Mouse (Mus musculus): Measurements from ENCODE around the gene Amer3.
A peak's percentile ranks its signal among the peaks of the same experiment; 100 is the strongest.
"Not testable (repeated sequence)": the region's sequence is repeated elsewhere in the genome, so short reads cannot be mapped to it uniquely, and the experiment has no call there.

Gene Amer3

GRCm38 (mm10) chr1:34578851-34579781 lies at the start of gene Amer3:
TSS of gene Amer3 (plus strand) at chr1:34579657.
- DNase-seq, result peak; percentile 15 to 35

DNA sequence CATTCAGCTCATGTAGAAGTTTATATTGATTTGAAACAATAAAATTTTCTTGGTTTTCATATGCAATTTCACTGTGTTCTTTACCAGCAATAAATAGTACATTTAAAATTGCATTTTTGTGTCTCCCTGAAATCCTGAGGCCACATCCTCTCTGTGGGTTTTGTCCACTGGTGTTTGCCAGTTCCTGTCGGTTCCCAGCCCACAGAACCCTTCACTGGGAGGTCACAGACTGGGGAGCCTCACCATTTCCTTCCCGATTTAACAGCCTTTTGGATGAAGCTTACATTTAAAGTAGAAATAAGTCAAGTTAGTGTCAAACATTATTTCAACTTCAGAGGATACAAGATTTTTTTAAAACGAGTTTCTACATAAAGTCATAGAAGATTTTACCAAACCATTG lies 44.9 kb upstream of the Amer3 start:
- DNase-seq, result not testable (repeated sequence)

DNA sequence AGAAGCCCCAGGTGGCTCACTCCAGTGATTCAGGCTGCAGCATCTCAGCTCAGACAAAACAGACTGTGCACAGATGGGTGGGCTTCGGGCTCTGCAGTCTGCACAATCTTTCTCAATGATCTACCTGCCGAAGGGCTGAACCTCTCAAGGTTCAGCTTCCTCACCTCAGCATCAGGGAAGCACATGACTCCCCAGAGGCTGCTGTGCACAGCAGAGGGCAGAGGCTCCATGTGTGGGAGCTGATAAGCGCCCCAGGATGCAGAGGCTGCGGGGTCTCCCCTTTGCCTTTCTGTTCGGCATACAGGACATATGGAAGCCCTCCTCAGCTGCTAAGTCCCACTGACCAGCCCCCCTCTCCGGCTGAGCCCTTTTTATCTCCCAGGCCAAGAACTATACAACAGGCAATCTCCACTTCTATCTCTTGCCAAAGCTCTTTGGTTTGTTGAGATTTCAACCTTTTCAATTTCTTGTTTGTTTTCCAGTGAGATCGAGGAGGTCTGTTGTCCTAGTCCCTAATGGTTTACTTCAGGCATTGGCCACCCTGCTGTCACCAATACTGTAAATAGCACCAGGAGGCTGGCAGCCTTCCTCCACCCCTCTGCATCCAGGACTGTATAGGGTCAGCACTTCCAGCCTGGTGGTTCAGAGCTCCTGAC lies 44.3 kb upstream of the Amer3 start, which contains the start of gene Cfc1:
Gene Cfc1 (plus strand): TSS at position 606 of the 656 bp plus-strand sequence.
- not testable (repeated sequence) for DNase-seq

DNA sequence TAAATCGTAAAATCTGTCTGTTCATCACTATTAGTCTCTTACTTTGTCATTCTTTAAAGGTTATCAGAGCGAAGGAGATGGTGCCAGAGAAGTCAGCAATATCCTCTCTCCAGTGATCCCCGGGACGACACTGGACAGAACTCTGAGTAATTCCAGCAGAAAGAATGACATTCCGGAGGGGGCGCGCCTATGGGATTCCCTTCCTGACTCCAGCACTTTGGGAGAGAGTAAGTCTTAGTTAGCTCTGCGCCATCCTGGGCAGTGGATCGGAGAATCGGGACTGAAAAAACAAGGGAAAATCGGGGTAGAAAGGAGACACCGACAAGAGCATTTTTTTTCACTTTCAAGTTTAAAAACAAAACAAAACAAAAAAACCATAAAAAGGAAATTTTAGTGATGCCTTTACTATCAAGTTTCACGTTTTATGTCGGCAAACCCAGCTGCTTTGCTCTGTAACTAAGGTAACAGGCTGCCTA lies 43.1 kb upstream of the Amer3 start:
- no peak for DNase-seq

DNA sequence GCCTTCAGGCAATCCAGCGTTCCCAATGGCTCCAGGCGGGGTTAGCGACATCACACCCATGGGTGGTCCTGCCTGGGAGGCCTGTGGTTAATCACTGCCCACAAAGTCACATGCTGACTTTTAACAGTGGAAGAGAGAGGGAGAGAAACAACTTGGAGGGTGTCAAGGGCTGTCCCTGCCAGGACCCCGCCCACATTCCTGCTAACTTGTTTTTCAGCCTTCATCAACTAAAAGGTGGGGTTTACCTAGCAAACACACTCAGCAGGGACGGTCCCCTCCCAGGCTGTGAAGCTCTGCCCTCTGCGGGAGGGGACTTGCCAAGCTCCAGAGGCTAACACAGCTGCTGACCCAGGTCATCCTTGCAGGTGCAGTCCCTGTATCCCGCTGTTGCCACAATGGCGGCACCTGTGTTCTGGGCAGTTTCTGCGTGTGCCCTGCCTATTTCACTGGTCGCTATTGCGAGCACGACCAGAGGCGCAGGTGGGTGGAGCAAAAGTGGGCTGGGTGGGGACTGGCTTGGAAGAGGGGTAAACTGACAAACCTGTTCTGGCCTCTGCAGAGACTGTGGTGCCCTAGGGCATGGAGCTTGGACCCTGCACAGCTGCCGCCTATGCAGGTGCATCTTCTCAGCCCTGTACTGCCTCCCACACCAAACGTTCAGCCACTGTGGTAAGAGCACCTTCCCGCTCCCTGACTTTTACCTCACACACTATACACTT lies 42.5 kb upstream of the Amer3 start:
- peak; percentile 3 to 13 for DNase-seq

DNA sequence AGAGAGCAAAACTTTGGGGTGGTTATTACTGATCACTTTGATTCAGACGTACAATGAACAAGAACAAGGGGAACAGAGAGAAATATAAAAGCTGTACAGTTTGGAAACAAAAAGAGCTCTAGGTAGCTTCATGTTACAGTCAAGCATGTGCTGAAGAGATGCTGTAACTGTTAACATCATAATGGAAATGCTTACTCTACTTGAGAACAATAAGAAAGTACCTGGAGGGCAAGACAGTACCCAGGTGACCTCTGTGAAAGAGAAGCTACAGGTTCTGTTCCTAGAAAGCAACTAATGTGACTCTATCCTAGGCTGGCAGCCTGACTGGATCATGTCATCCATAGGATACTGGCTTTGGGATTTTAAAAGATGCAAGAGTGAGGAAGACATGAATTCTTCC lies 32.4 kb upstream of the Amer3 start:
- DNase-seq, result no peak

DNA sequence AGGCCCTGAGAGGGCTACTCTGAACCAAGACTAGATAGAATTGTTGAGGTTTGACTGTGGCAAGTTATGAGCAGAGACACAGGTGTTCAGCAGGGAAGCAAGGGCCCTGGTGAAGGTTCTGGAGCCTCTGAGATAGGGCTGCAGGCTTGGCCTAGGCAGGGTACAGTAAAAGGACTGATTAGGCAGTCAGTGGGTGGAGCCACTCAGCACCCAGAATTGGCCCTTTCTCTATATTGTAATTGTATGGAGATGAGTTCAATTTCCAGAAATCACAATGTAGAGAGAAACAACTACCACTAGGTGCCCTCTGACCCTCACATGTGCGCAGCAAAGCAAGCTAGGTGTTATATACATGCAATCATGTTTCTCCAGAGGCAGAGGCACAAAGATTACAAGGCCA lies 25.8 kb upstream of the Amer3 start:
- no peak for DNase-seq

GRCm38 (mm10) chr1:34554275-34554674 lies 25.2 kb upstream of the Amer3 start:
- DNase-seq, result no peak

GRCm38 (mm10) chr1:34560843-34561242 lies 18.6 kb upstream of the Amer3 start, which contains the start of gene Prss40:
TSS of gene Prss40 (minus strand) at chr1:34560943.
- DNase-seq, result no peak

DNA sequence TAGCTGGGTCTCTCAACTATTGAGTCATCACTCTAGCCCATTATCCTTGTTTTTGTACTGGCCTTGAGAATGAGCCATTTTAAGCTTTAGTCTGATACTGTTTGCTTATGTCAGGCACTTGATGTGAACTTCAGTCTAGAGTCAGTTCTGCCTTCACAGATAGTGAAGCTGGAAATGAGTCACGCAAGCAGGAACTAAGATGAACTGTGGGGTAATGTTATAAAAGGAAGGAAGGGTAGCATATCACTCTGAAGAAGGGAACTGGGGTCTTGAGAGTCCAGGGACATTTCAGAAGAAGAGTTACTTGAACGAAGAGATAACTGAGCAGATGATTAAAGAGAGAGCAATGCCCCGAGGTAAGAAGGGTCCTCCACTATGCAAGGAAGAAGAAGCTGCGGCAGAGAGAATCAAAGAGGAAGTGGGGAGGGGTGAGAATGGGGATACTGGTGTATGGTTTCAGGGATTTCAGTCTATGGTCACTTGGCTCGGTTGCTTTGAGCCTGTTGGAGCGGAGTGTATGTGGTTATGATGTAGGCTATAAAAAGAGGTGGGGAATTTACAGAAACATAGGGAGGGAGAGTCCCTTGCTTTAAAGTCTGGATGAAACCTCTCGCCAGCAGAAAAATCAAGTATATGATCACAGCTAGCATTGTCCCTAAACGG lies 14.9 kb upstream of the Amer3 start:
- no peak for DNase-seq

GRCm38 (mm10) chr1:34568120-34568519 lies 11.3 kb upstream of the Amer3 start:
- DNase-seq, result no peak

DNA sequence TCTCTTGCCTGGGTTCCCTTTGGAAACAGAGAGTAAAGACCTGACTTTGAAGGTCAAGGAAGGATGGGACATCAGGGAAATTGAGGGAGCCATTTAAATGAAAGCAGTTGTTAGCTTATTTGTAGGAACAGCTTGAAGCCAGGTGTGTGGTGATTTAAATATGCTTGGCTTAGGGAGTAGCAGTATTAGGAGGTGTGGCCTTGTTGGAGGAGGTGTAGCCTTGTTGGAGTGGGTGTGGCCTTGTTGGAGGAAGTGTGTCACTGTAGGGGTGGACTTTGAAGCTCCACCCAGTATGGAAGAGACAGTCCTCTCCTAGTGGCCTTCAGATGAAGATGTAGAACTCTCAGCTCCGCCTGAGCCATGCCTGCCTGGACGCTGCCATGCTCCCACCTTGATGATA lies 9.6 kb upstream of the Amer3 start:
- no peak for DNase-seq

DNA sequence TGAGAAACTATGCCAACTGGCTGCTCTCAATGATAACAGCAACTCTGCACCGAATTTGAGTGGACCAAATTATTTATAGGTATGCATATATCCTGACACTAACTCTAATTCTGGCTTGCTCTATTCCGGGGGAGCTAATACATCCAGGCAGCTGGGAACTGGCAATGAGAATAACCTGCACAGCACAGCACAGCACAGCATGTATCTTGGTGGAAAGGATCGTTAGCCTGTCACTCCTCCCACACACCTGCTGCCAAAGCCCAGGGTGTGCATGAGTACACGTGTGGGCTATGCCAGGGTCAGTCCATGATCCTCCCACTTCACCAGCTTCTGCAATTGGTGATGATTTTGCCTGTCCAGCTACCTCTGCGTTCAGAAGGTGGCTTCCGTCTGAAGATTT lies 8.0 kb upstream of the Amer3 start:
- no peak for DNase-seq

GRCm38 (mm10) chr1:34573221-34573620 lies 6.2 kb upstream of the Amer3 start:
- DNase-seq, result no peak

DNA sequence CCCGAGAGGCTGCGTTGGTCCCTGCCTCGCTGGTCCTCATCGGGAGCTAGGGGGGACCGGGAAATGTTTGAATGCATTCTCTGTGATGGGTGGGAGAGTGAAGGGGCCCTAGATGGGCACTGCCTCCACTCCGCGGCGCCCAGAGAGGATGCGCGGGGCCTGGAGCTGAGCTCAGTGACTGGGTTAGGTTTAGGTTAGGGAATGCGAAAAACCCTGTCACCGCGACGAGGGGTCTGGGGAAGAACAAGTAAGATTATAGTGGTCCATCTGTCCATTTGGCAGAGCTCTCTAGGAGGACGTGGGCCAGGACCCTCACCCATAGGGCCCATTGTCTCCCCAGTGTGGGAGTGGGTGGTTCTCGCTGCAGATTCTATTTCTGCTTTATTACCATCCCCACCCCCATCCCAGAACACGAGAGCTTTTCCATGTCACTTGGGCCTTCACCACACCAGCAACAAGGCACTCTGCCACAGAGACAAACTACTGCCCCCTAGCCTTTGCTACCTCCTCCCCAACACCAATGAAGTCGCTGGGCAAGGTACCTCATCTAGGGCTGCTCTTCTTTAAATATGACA lies 412 bp downstream of the Amer3 start:
- DNase-seq, result no peak

DNA sequence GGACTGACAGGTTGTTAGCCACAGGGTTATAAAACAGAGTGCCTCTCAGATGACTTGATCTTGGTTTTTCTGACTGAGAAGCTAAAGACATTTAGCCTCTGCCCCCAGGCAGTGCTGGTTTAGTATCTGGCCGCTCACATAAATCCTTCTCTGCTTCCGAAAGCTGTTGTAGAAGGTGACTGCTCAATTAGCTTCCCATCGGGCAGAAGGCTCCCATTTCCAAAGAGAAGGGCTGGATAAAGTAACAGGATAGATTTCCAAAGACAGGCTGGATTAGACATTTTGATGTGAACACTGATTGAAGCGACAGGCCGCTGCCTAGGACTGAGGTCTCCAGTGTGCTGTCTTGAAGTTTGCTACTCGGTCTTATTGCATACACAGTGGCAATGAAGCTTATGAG lies 2.8 kb downstream of the Amer3 start:
- DNase-seq, result no peak

DNA sequence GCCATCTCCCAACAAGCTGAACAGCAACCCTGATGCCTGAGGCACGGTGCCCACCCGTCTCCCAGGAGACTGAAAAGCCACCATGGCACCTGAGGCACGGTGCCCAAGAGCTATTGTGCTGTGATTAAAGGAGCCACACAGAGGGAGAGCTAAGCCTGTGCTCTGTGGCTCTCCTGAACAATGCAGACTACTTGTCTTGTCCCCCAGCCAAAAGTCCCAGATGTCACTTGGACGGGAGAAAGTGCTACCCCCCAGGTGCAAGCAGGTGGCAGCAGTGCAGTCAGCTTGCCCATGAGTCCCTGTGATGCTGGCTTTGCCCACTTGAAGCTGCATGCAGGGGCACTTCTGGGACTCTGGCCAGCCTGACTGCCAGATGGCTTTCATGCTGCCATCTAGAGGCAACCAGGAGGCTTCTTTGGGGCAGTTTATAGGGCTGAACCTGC lies 4.4 kb downstream of the Amer3 start:
- no peak for DNase-seq

DNA sequence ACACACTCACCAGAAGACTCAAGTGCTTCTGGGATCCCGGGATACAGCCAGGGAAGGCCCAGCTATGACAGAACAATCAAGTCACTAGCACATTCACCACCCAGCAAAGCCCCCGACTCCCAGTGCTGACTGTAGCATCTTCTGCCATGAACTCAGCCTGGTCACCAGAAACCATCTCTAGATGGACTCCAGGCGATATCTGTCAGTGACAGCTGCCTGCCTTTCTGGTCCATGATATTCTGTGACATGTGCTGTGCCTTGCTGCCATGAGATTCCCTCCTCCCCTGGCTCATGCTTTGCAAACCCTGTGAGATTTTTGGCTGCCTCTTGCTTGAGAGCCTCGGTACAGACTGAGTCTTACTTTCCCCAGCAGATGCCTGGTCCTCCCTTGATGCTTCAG lies 5.3 kb downstream of the Amer3 start:
- no peak for DNase-seq

DNA sequence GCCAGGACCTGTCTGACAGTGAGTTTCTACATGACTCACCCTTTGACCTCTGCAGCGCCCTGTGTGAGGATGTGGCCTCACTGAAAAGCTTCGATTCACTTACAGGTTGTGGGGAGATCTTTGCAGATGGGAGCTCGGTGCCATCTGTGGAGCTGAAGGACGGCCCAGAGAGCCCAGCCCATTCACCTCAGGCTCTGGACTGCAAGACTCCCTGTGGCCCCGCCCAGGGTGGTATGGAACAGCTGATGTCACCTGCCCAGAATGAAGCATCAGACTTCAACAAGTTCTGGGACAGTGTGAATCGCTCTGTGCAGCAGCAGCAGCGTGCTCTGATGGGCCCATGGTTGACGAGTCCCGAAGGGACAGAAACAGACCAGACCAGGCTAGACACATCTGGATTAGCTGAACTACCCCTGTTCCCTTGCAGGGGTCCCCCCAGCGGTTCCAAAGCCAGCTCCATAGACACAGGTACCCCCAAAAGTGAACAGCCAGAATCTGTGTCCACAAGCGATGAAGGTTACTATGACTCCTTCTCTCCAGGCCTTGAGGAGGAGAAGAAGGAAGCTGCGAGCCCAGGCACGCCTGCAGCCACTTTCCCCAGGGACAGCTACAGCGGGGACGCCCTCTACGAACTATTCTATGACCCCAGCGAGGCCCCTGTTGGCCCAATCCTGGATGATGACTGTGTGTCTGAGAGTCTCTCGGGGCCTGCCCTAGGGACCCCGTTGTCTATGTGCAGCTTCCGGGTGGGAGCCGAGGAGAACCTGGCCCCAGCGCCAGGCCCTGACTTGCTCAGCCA lies 8.0 kb downstream of the Amer3 start:
- no peak for DNase-seq

GRCm38 (mm10) chr1:34600000-34600399 lies 20.5 kb downstream of the Amer3 start:
- DNase-seq, result no peak

- no peak for DNase-seq
These were observed 22.0 kb downstream of the Amer3 start for GRCm38 (mm10) chr1:34601323-34602047.

Measured in kidney, adult 8-10 months (tissue).